Mouse (Mus musculus) liver, embryonic 16.5 days (tissue): Measurements from ENCODE around the gene Fam241a. TPM values are rescaled to one million over a fixed set of nuclear protein-coding genes. Genes with fewer than 3 reads are reported as not detected.
A peak's percentile ranks its signal among the peaks of the same experiment; 100 is the strongest.

Experiments used
- ATAC-seq: fragments of 200-750 bp; cut with Nextera tagmentation; 2 replicates; pipeline ENCODE4 v1.8.0; 2017; ENCODE audit warnings: low read depth, mild to moderate bottlenecking, moderate number of reproducible peaks, moderate library complexity
- H3K27ac ChIP-seq: fragments of 300-500 bp; sonication (generic); 2 replicates; pipeline ENCODE4 v1.5.1; 2014; ENCODE audit warnings: mild to moderate bottlenecking, low read length
- H3K27me3 ChIP-seq: fragments of 300-500 bp; sonication (generic); 2 replicates; pipeline ENCODE4 v1.6.1; 2014; ENCODE audit warnings: low read depth, low read length, mixed read lengths; ENCODE audit not compliant: control insufficient read depth, insufficient read depth
- H3K36me3 ChIP-seq: fragments of 300-500 bp; sonication (generic); 2 replicates; pipeline ENCODE4 v1.6.1; 2014; ENCODE audit warnings: mild to moderate bottlenecking; ENCODE audit not compliant: control insufficient read depth, insufficient read depth
- H3K4me1 ChIP-seq: fragments of 300-500 bp; sonication (generic); 2 replicates; pipeline ENCODE4 v1.6.1; 2014; ENCODE audit warnings: low read depth, low read length, mixed read lengths; ENCODE audit not compliant: control insufficient read depth
- H3K4me2 ChIP-seq: fragments of 300-500 bp; sonication (generic); 2 replicates; pipeline ENCODE4 v1.6.1; 2014; ENCODE audit warnings: low read depth, low read length, mixed read lengths
- H3K4me3 ChIP-seq: fragments of 300-500 bp; sonication (generic); 2 replicates; pipeline ENCODE4 v1.5.1; 2014; ENCODE audit warnings: low read depth, mild to moderate bottlenecking, low read length
- H3K9ac ChIP-seq: fragments of 300-500 bp; sonication (generic); 2 replicates; pipeline ENCODE4 v1.6.1; 2014; ENCODE audit warnings: low read depth, low read length
- H3K9me3 ChIP-seq: fragments of 300-500 bp; sonication (generic); replicated peaks from 2 replicates; pipeline ENCODE4 v1.6.1; 2016; ENCODE audit warnings: low read length; ENCODE audit not compliant: control insufficient read depth
- WGBS: fragments of 180-500 bp; shearing (Covaris S2); extraction: QIAGEN DNeasy Blood & Tissue Kit; methylation state at CpG from one replicate; pipeline ENCODE4 v1.1.7; 2014; ENCODE audit not compliant: insufficient replicate concordance; 5-methylcytosine and 5-hydroxymethylcytosine counted together
- polyA plus RNA-seq: library from polyadenylated mRNA; unstranded; fragments of >200 nt; fragmentation: Nextera tagmentation; extraction: Ambion mirVana; gene quantifications from 2 replicates; pipeline ENCODE4 v1.2.1, GENCODE M21; 2015

Fam241a gene
- polyA plus RNA-seq, 1 experiment from 2014 or later = 30.8 TPM

- no peaks in the 10 kb centered on the region for H3K36me3 ChIP-seq
These were observed 60.5 kb downstream of the Fam241a start for GRCm38 (mm10) chr3:127835594-127835993.

GRCm38 (mm10) chr3:127834040-127834439 is 62.1 kb downstream of the Fam241a start:
- Histone ChIP-seq H3K27me3 (no peaks in the 10 kb centered on the region), H3K9me3 (no peaks in the 10 kb centered on the region), H3K4me3 (no peak overlapping the region), H3K27ac (no peak overlapping the region), H3K4me2 (no peak overlapping the region), H3K9ac (no peak overlapping the region), H3K36me3 (no peaks in the 10 kb centered on the region; the same call in 1 of the 2 replicates), H3K4me1 (peaks cover 23% of the 10 kb centered on the region)
- ATAC-seq = no peak
- WGBS = 68% methylated on average over 4 of the region's 4 CpGs

More at GRCm38 (mm10) chr3:127835594-127835993, 60.5 kb downstream of the Fam241a start:
- WGBS = 47% methylated on average over 6 of the region's 6 CpGs
- H3K27ac ChIP-seq = 0 out of 2 replicates have a peak overlapping the region, but pooled peaks have one; percentile 11
- H3K4me3 ChIP-seq = no peak overlapping the region
- peak overlapping the region; percentile 84 for H3K4me2 ChIP-seq
- no peaks in the 10 kb centered on the region for H3K27me3 ChIP-seq
- no peak overlapping the region for H3K9ac ChIP-seq
- H3K9me3 ChIP-seq = no peaks in the 10 kb centered on the region
- peaks cover 23% of the 10 kb centered on the region for H3K4me1 ChIP-seq
- no peak for ATAC-seq

DNA sequence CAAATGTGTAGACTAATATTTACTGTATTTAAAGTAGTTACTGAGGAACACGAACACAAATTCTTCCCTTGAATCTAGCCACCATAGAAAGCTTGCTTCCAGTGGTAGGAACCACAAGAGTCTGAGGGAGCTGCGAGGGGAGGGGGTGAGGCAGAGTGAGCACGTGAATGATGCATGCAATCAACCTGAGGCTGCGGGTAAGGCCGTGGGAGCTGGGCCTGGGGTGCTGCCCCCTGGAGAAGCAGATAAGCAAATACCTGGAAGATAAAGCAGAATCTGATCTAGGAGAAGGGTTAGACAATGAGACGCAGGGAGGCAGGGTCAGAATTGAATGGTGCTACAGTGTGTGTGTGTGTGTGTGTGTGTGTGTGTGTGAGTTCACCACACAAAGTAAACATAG is 65.0 kb downstream of the Fam241a start:
- H3K9me3 ChIP-seq = no peaks in the 10 kb centered on the region
- 39% methylated on average over 6 of the region's 6 CpGs for WGBS
- H3K27me3 ChIP-seq = no peaks in the 10 kb centered on the region
- ATAC-seq = no peak
- H3K36me3 ChIP-seq = no peaks in the 10 kb centered on the region; the same call in 1 of the 2 replicates
- H3K27ac ChIP-seq = no peak overlapping the region
- peaks cover 9% of the 10 kb centered on the region for H3K4me1 ChIP-seq
- H3K4me3 ChIP-seq = no peak overlapping the region
- no peak overlapping the region for H3K4me2 ChIP-seq
- H3K9ac ChIP-seq = no peak overlapping the region

- no peaks in the 10 kb centered on the region for H3K27me3 ChIP-seq
- H3K9ac ChIP-seq = no peak overlapping the region
- no peak overlapping the region for H3K4me2 ChIP-seq
- no peak for ATAC-seq
- H3K27ac ChIP-seq = no peak overlapping the region
- H3K4me3 ChIP-seq = no peak overlapping the region
- peaks cover under 1% of the 10 kb centered on the region; the same call in 1 of the 2 replicates for H3K4me1 ChIP-seq
- 83% methylated on average over 10 of the region's 10 CpGs for WGBS
- H3K9me3 ChIP-seq = no peaks in the 10 kb centered on the region
- no peaks in the 10 kb centered on the region; the same call in 1 of the 2 replicates for H3K36me3 ChIP-seq
These were observed 65.9 kb downstream of the Fam241a start for GRCm38 (mm10) chr3:127830183-127830582.

DNA sequence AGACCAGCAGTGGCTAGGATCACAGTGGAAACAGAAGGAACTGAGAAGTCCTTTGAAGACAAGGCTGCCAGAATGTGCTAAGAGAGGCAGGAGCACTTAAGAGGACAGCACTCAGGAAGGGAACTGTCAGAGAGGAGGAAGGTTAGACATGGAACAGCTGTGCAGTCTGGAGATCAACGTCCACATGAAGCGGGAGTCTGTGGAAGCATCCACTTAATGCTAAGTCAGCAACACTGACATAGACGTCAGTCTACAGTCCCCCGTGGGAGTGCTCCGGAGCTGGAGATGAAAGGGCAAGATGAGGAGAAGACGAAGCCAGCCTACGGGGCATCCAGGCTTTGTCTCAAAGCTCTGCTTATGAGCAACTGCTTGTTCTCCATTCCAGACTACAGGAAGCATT is 69.0 kb downstream of the Fam241a start:
- H3K9ac ChIP-seq = no peak overlapping the region
- H3K4me3 ChIP-seq = no peak overlapping the region
- H3K4me1 ChIP-seq = peaks cover 5% of the 10 kb centered on the region
- WGBS = 61% methylated on average over 7 of the region's 7 CpGs
- H3K9me3 ChIP-seq = no peaks in the 10 kb centered on the region
- no peak overlapping the region for H3K27ac ChIP-seq
- ATAC-seq = no peak
- H3K36me3 ChIP-seq = peaks cover 2% of the 10 kb centered on the region; the same call in 1 of the 2 replicates
- H3K27me3 ChIP-seq = no peaks in the 10 kb centered on the region
- H3K4me2 ChIP-seq = no peak overlapping the region

GRCm38 (mm10) chr3:127826503-127826902 is 69.6 kb downstream of the Fam241a start:
- Histone ChIP-seq H3K4me3 (no peak overlapping the region), H3K9me3 (no peaks in the 10 kb centered on the region), H3K4me2 (no peak overlapping the region), H3K27me3 (no peaks in the 10 kb centered on the region), H3K27ac (no peak overlapping the region), H3K36me3 (peaks cover 4% of the 10 kb centered on the region; the same call in 1 of the 2 replicates), H3K9ac (no peak overlapping the region), H3K4me1 (peaks cover 5% of the 10 kb centered on the region)
- 83% methylated on average over 7 of the region's 7 CpGs for WGBS
- ATAC-seq = no peak

DNA sequence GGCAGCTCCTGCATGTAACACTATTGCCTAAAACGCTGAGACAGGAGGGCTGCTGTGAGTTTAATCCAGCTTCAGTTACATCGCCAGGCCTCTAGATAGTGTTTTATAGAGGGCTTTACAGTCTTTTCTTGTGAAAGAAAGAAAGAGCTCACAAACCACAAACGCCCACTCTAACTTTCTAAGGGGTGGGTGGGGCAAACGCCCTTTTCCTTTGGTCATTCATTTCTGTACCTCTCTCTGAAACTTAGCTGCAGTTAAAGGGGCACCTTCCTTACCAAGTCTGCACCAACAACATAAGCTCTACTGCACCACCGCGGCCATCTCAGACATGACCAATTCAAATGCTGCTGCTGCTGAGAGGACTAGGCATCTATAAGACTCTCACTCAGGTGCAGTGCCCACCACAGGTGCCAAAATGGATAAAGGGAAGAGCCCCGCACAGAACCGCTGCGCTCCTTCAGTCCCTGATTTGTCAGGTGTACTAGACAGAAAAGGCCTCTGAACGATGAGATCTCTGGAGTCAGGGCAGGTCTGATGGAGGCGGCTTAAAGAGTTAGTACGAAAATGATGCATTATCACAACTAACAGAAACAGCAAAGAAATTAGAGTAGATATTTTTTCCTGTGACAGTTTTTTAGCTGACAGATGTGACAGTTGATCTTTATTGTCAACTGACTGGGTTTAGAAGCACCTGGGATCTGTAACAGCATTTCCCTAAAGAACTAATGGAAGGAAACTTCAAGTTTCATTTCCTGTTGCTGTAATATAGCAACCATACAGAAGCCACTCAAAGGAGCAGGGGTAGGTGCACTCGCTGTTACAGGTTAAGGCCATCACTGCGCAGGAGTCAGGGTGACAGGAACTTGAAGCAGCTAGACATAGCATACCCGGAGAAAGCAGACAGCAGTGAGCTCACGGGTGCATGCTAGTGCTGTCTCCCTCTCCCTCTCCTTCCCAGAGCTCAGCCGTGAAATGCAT is 71.9 kb downstream of the Fam241a start:
- WGBS = 52% methylated on average over 17 of the region's 17 CpGs
- Histone ChIP-seq H3K9me3 (no peaks in the 10 kb centered on the region), H3K4me3 (no peak overlapping the region), H3K36me3 (peaks cover 9% of the 10 kb centered on the region; the same call in 1 of the 2 replicates), H3K9ac (no peak overlapping the region), H3K27ac (peak overlapping the region; percentile 52), H3K27me3 (no peaks in the 10 kb centered on the region), H3K4me2 (no peak overlapping the region), H3K4me1 (peaks cover 13% of the 10 kb centered on the region)
- no peak for ATAC-seq

DNA sequence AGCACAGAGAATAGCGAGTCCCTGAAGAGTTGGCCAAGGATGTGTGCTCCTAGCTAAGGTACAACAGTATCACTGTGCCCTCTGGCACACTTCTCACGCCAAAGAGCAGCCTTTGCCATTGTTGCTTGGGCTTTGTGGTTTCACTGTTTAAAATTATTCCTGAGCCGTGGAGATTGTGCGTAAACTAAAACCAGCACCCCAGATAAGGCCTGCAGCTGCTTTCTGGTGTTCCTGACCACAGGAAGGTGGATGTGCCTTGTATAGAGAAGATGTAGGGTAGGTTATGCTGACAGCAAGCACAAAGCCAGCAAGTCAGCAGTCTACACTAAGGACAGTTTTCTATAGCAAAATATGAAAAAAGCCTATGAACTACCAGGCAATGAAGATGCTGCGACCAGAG is 74.9 kb downstream of the Fam241a start:
- no peak overlapping the region for H3K4me2 ChIP-seq
- no peak overlapping the region for H3K4me3 ChIP-seq
- no peak overlapping the region for H3K9ac ChIP-seq
- H3K27ac ChIP-seq = peak overlapping the region; percentile 29; the same call in 1 of the 2 replicates
- H3K36me3 ChIP-seq = peaks cover 9% of the 10 kb centered on the region; the same call in 1 of the 2 replicates
- peaks cover 17% of the 10 kb centered on the region for H3K4me1 ChIP-seq
- ATAC-seq = peak; percentile 30; the same call in 1 of the 2 replicates
- no peaks in the 10 kb centered on the region for H3K27me3 ChIP-seq
- 35% methylated on average over 5 of the region's 5 CpGs for WGBS
- H3K9me3 ChIP-seq = no peaks in the 10 kb centered on the region

- Histone ChIP-seq H3K36me3 (peaks cover 9% of the 10 kb centered on the region; the same call in 1 of the 2 replicates), H3K9ac (no peak overlapping the region), H3K4me2 (no peak overlapping the region), H3K4me3 (no peak overlapping the region), H3K27ac (peak overlapping the region; percentile 21; the same call in 1 of the 2 replicates), H3K9me3 (no peaks in the 10 kb centered on the region), H3K27me3 (no peaks in the 10 kb centered on the region), H3K4me1 (peaks cover 17% of the 10 kb centered on the region)
- WGBS = 54% methylated on average over 1 of the region's 1 CpGs
- ATAC-seq = no peak
These were observed 75.7 kb downstream of the Fam241a start for GRCm38 (mm10) chr3:127820400-127820799.
